Mouse (Mus musculus) embryonic facial prominence, embryonic 10.5 days (tissue): ENCODE results near the gene Gpkow. TPM values are rescaled to one million over a fixed set of nuclear protein-coding genes. Genes with fewer than 3 reads are reported as not detected.
"Not testable (repeated sequence)": the region's sequence is repeated elsewhere in the genome, so short reads cannot be mapped to it uniquely, and the experiment has no call there.

Source experiments
- DNase-seq: peaks from one replicate; pipeline ENCODE4 v3.0.0-alpha.2; 2017; ENCODE audit warnings: low spot score
- H3K27ac ChIP-seq: fragments of 300-500 bp; sonication (generic); replicated peaks from 2 replicates; pipeline ENCODE4 v1.5.1; 2016; ENCODE audit warnings: mild to moderate bottlenecking
- H3K27me3 ChIP-seq: fragments of 300-500 bp; sonication (generic); replicated peaks from 2 replicates; pipeline ENCODE4 v1.6.1; 2016; ENCODE audit warnings: low read depth, mild to moderate bottlenecking; ENCODE audit not compliant: poor library complexity, severe bottlenecking
- H3K36me3 ChIP-seq: fragments of 300-500 bp; sonication (generic); replicated peaks from 2 replicates; pipeline ENCODE4 v1.6.1; 2016; ENCODE audit warnings: mild to moderate bottlenecking, moderate library complexity
- H3K4me1 ChIP-seq: fragments of 300-500 bp; sonication (generic); 2 replicates; pipeline ENCODE4 v1.6.1; 2016
- H3K4me3 ChIP-seq: fragments of 300-500 bp; sonication (generic); 2 replicates; pipeline ENCODE4 v1.5.1; 2016; ENCODE audit warnings: mild to moderate bottlenecking, moderate library complexity
- H3K9me3 ChIP-seq: fragments of 300-500 bp; sonication (generic); 2 replicates; pipeline ENCODE4 v1.6.1; 2016; ENCODE audit warnings: mild to moderate bottlenecking
- WGBS: fragments of 180-500 bp; shearing (Covaris S2); methylation state at CpG from one replicate; pipeline ENCODE4 v1.1.7; 2016; 5-methylcytosine and 5-hydroxymethylcytosine counted together
- polyA plus RNA-seq: library from polyadenylated mRNA; unstranded; fragments of >200 nt; fragmentation: Nextera tagmentation; extraction: Ambion mirVana; gene quantifications from 2 replicates; pipeline ENCODE4 v1.2.1, GENCODE M21; 2016

Gpkow gene
- polyA plus RNA-seq, 1 experiment from 2014 or later = 40.2 TPM

DNA sequence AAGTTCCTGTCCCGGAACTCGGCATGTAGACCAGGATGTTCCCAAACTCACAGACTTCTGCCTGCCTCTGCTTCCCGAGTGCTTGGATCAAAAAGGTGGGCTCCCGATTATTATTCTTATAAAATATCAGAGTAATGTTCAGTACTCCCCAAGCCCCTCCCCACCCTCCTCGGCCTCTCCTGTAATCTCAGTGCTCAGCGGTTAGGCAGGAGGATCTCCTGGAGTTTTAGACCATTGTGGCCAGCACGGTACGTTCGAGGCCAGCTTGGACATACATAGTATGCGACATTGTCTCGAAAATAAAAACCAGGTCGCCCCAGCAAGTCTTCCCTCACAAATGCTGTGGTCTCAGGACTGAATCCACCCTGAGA is 16.8 kb downstream of the Gpkow start:
- peak overlapping the region; percentile 53 for H3K4me3 ChIP-seq
- H3K4me1 ChIP-seq, H3K27me3 ChIP-seq, DNase-seq, H3K36me3 ChIP-seq, H3K9me3 ChIP-seq: not testable (repeated sequence)
- WGBS = 24% methylated on average over 6 of the region's 12 CpGs
- peak overlapping the region; percentile 44; the same call in 1 of the 2 replicates for H3K27ac ChIP-seq

DNA sequence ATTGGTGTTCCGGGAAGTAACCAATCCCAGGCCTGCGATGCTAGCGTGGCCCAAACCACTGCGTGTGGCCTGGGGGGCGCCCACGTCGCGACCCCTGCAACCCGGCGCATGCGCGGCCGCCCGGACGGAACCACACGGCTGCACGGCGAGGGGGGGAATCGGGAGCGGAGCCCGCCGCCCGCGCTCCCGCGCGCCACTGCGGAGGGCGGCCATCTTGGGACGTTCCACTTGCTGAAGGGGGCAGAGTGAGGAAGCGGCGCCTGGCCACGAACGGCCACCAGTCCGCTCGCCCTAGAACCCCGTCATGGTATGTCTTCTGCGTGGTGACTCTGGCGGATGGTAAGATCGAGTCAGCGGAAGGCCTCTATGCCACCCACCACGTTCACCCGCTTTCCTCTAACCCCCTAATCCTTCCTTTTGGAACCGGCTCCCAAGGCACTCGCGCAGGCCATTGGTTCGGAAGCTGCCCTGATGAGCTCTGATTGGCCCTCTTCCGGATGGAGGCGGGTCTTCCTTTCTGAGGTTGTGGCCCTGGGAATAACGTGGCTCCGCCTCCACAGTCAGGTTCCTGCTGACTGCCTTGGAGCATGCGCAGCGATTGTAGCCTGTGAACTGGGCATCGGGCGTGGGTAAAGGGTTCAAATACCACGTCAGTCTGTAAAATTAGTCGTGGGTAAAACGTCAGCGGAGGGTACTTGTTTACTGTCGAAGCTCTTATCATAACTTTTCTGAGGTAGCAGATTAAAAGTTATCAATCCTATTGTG is 17.4 kb downstream of the Gpkow start, which contains the start of gene Wdr45:
Gene Wdr45, plus strand, starts transcription at position 199 of the 765 bp plus-strand sequence.
- peak; percentile 92 for DNase-seq
- H3K36me3 ChIP-seq, H3K4me1 ChIP-seq, H3K27me3 ChIP-seq, H3K9me3 ChIP-seq: not testable (repeated sequence)
- H3K27ac ChIP-seq = peak within 1 kb of the TSS; percentile 81
- peak within 1 kb of the TSS; percentile 53 for H3K4me3 ChIP-seq
- WGBS = 19% methylated on average over 51 of the region's 60 CpGs

DNA sequence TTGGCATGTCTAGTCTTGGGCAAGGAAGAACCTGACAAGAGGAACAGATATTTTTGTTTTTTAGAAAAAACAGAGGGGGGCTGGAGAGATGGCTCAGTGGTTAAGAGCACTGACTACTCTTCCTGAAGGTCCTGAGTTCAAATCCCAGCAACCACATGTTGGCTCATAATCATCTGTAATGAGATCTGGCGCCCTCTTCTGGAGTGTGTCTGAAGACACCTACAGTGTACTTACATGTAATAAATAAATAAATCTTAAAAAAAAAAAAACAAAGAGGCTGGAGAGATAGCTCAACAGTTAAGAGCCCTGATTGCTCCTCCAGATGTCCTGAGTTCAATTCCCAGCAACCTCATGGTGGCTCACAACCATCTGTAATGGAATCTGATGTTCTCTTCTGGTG is 19.1 kb downstream of the Gpkow start:
- DNase-seq, H3K27me3 ChIP-seq, H3K27ac ChIP-seq, H3K9me3 ChIP-seq, H3K36me3 ChIP-seq, H3K4me3 ChIP-seq, H3K4me1 ChIP-seq: not testable (repeated sequence)
- 38% methylated on average over 1 of the region's 1 CpGs for WGBS

DNA sequence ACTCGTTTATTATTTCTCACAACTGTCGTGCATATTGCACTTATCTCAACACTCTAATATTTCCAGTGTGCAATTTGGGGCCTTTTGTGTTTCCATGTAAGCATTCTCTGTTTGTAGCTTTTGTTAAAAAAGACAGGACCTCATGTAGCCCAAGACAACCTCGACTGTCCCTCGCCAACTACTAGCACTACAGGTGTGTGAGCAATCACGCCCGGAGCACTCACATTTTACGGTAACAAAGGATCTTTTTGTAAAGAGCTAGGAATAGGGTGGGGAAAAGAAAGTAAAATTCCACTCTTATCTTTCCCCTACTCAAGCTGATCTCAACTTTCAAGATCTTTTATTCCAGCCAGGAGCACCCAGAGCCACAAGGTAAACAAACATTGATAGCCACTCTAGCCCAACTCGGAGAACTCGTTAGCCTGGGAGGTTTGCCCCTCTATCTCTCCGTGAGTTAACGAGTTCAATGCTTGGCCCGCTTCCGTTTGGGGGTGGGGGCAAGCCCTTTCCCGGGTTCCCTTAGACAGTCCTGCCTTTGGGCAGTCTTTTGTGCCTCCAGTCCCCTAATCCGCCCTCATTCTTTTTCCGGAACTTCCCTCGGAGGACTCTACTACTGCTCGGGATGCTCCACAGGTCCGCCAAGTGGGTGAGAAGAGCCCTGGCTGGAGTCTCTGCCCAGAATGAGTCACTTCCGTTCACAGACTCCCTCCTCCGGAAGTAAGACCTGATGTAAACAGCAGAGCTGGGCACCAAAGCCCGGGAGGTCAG is 24.8 kb downstream of the Gpkow start, which contains the start of gene Gm45208:
Gene Gm45208, plus strand, starts transcription at position 732 of the 768 bp plus-strand sequence.
- Histone ChIP-seq H3K27me3 (no peaks in the 10 kb centered on the region), H3K36me3 (peaks cover 23% of the 10 kb centered on the region), H3K4me1 (peaks cover 5% of the 10 kb centered on the region; the same call in 1 of the 2 replicates), H3K9me3 (no peaks in the 10 kb centered on the region; the same call in 1 of the 2 replicates), H3K4me3 (peak within 1 kb of the TSS; percentile 69), H3K27ac (peak within 1 kb of the TSS; percentile 93)
- WGBS = 22% methylated on average over 22 of the region's 22 CpGs
- DNase-seq = peak; percentile 69

DNA sequence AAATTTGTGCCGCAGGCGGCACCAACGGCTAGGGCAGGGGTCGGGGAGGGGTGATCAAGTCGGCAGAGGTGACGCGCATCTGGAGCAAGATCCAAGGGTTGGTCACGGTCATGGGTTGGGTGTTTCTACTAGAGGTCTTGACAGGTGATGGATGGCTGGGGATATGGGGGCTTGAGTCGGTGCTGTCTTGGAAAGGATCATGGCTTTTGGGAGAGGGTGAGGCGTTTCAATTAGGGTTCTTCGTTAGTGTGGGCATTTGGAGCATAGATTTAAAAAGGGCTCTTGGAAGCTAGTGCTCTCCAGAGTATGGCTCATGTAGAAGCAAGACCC is 25.3 kb downstream of the Gpkow start:
- Histone ChIP-seq H3K4me1 (peaks cover 5% of the 10 kb centered on the region; the same call in 1 of the 2 replicates), H3K36me3 (peaks cover 28% of the 10 kb centered on the region), H3K27ac (peak overlapping the region; percentile 93), H3K4me3 (peak overlapping the region; percentile 69), H3K27me3 (no peaks in the 10 kb centered on the region), H3K9me3 (no peaks in the 10 kb centered on the region; the same call in 1 of the 2 replicates)
- WGBS = 13% methylated on average over 11 of the region's 11 CpGs
- DNase-seq = no peak

DNA sequence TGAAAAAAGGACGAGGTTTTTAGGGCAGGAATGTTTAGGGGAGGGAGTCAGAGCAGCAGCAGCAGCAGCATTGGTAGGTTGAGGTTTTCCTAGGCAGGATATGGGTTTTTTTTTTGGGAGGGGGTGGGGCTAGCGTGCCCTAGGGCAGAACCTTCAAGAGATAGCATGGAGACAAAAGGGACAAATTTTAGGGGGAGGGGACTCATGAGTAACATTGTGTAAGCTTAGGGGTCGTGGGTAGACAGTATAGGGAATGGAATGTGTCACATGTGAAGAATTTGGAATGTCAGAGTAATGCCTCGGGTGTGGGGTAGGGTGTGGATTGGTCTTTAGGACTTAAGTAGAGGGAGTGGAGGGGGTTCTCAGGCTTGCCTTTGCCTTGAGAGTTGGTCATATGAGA is 25.8 kb downstream of the Gpkow start:
- H3K27me3 ChIP-seq = no peaks in the 10 kb centered on the region
- 26% methylated on average over 4 of the region's 4 CpGs for WGBS
- peaks cover 32% of the 10 kb centered on the region for H3K36me3 ChIP-seq
- H3K9me3 ChIP-seq = no peaks in the 10 kb centered on the region; the same call in 1 of the 2 replicates
- no peak for DNase-seq
- H3K4me1 ChIP-seq = peaks cover 5% of the 10 kb centered on the region; the same call in 1 of the 2 replicates
- H3K4me3 ChIP-seq = peak overlapping the region; percentile 69
- peak overlapping the region; percentile 93; the same call in 1 of the 2 replicates for H3K27ac ChIP-seq

DNA sequence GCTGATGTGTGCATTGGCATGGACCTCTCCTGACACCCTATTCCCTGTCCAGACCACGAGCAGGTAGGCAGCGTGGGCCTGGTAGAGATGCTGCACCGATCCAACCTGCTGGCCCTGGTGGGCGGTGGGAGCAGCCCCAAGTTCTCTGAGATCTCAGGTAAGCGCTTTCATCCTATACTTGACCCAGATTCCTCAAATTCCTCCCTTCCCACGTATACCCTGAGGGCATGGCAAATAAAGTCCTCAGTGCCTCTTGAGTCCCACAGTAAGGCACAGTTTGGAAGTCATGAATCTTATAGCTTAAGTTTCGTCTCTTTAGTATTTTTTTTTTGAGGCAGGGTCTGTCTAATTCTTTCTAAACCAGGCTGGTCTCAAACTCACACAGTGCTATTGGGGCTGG is 27.2 kb downstream of the Gpkow start:
- 87% methylated on average over 7 of the region's 7 CpGs for WGBS
- H3K9me3 ChIP-seq = no peaks in the 10 kb centered on the region; the same call in 1 of the 2 replicates
- peaks cover 32% of the 10 kb centered on the region for H3K36me3 ChIP-seq
- H3K27ac ChIP-seq = no peak overlapping the region
- peaks cover 8% of the 10 kb centered on the region for H3K4me1 ChIP-seq
- DNase-seq = no peak
- H3K27me3 ChIP-seq = no peaks in the 10 kb centered on the region
- H3K4me3 ChIP-seq = no peak overlapping the region

DNA sequence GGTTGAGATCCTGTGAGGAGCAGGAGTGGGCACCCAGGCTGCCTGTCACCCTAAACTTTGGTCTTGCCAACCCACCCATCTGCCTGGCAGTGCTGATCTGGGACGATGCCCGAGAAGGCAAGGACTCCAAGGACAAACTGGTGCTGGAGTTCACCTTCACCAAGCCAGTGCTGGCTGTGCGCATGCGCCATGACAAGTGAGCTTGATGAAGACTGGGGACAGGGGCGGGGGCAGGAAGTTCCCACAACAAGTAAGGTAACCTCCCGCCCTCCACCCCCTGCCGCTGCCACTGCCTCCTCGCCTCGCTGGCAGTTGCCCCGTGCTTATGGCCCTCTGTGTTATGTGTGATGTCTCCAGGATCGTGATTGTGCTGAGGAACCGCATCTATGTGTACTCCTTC is 28.9 kb downstream of the Gpkow start:
- peaks cover 11% of the 10 kb centered on the region for H3K4me1 ChIP-seq
- H3K27ac ChIP-seq = no peak overlapping the region
- 88% methylated on average over 12 of the region's 12 CpGs for WGBS
- H3K9me3 ChIP-seq = no peaks in the 10 kb centered on the region; the same call in 1 of the 2 replicates
- H3K36me3 ChIP-seq = peaks cover 32% of the 10 kb centered on the region
- no peak overlapping the region for H3K4me3 ChIP-seq
- no peaks in the 10 kb centered on the region for H3K27me3 ChIP-seq
- DNase-seq = no peak

DNA sequence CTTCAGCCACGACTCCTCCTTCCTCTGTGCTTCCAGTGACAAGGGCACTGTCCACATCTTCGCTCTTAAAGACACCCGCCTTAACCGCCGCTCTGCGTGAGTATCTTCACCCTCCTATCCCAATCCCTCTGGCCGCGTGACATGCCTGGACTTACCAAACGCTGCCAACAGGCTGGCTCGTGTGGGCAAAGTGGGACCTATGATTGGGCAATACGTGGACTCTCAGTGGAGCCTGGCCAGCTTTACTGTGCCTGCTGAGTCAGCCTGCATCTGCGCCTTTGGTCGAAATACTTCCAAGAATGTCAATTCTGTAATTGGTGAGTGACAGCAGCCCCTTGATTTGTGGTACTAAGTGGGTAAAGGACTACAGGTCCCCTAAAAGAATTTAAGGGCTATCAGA is 30.2 kb downstream of the Gpkow start:
- Histone ChIP-seq H3K36me3 (peaks cover 32% of the 10 kb centered on the region), H3K27ac (no peak overlapping the region), H3K4me1 (peaks cover 11% of the 10 kb centered on the region), H3K9me3 (no peaks in the 10 kb centered on the region; the same call in 1 of the 2 replicates), H3K27me3 (no peaks in the 10 kb centered on the region), H3K4me3 (no peak overlapping the region)
- no peak for DNase-seq
- 92% methylated on average over 13 of the region's 13 CpGs for WGBS

DNA sequence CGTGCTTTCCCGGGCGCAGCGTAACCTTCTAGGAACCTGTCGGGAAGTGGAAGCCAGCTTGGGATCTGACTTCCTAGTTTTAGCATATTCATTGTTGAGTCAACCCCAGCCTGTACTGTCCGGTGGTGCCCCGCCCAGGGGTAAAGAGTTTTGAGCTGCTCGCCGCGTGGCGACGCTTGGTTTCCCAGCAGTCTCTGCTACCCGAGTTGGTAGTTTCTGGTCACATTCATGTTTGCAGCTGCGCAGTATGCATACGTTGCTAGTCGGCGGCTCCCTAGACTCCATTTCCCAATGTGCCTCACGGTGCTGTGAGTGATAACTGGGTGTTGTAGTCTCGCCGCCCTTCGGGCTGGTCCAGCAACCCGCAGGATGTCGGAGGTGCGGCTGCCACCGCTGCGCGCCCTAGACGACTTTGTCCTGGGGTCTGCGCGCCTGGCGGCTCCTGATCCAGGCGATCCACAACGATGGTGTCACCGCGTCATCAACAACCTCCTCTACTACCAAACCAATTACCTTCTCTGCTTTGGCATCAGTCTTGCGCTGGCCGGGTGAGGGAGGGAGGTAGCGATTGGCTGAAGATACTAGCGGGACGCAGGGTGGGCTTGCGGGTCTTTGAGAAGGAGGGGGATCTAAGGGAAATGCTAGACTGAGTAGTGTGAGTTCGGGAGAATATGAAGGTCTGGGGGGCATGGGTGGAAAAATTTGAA is 31.4 kb downstream of the Gpkow start, which contains the start of gene Praf2:
Gene Praf2, plus strand, starts transcription at position 225 of the 707 bp plus-strand sequence.
- H3K36me3 ChIP-seq = peaks cover 36% of the 10 kb centered on the region
- peaks cover 1% of the 10 kb centered on the region; the same call in 1 of the 2 replicates for H3K9me3 ChIP-seq
- no peaks in the 10 kb centered on the region for H3K27me3 ChIP-seq
- DNase-seq = peak; percentile 82
- 19% methylated on average over 42 of the region's 42 CpGs for WGBS
- H3K4me3 ChIP-seq = peak within 1 kb of the TSS; percentile 60
- H3K4me1 ChIP-seq = peaks cover 5% of the 10 kb centered on the region; the same call in 1 of the 2 replicates
- peak within 1 kb of the TSS; percentile 78 for H3K27ac ChIP-seq

DNA sequence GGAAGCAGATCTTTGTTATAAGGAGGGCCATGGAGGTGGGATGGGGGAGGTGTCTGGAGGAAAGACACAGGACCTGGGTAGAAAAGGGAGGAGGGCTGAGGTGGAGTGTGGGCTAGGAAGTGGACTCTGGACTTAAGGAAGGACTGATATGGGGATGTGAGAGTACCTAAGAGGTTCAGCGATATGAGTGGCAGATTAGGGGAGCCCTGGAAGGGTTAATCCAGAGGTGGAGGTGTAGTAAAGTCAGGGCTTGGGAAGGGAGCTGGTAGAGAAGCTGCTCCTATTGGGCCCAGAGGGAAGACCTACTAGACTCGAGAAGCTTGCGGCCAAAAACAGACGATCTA is 32.0 kb downstream of the Gpkow start:
- H3K36me3 ChIP-seq = peaks cover 38% of the 10 kb centered on the region
- H3K4me1 ChIP-seq = peaks cover 5% of the 10 kb centered on the region; the same call in 1 of the 2 replicates
- H3K4me3 ChIP-seq = peak overlapping the region; percentile 60
- H3K27me3 ChIP-seq = no peaks in the 10 kb centered on the region
- DNase-seq = no peak
- peak overlapping the region; percentile 78 for H3K27ac ChIP-seq
- H3K9me3 ChIP-seq = peaks cover 6% of the 10 kb centered on the region; the same call in 1 of the 2 replicates
- WGBS = 39% methylated on average over 4 of the region's 4 CpGs

DNA sequence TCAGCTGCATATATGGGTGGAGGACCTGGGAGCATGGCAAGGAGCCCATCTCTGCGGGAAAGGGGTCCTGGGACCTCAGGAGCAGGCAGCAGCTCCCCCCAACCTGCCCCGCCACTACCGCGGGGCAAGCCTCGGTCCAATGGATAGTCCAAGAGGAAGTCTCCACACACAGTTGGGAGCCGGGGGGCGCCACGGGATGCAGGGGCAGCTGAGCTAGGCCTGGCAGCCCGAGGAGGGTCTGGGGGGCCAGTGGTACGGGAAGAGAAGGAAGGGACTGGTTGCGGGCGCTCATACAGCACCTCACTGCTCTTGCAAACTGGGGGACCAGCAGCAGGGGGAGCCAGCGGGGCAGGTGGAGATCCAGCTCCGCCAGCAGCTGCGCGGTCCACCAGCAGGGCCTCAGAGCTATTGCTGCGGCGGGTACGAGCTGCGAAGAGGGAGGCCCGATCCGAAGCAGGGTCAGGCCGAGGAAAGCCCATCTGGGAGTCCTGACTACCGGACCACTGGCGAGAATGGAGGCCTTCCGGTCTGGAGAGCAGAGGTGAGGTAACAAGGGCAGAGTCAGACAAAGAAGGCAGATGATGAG is 36.7 kb downstream of the Gpkow start:
- peaks cover 8% of the 10 kb centered on the region; the same call in 1 of the 2 replicates for H3K9me3 ChIP-seq
- peak; percentile 77 for DNase-seq
- peaks cover 5% of the 10 kb centered on the region; the same call in 1 of the 2 replicates for H3K4me1 ChIP-seq
- no peak overlapping the region for H3K27ac ChIP-seq
- H3K27me3 ChIP-seq = no peaks in the 10 kb centered on the region
- WGBS = 33% methylated on average over 26 of the region's 26 CpGs
- H3K4me3 ChIP-seq = no peak overlapping the region; the same call in 1 of the 2 replicates
- peaks cover 45% of the 10 kb centered on the region for H3K36me3 ChIP-seq
